Mouse (Mus musculus) neural tube, embryonic 14.5 days (tissue): ENCODE results near the gene Bmp5. TPM values are rescaled to one million over a fixed set of nuclear protein-coding genes. Genes with fewer than 3 reads are reported as not detected.

ENCODE experiments used
- ATAC-seq: fragments of 200-750 bp; cut with Nextera tagmentation; 2 replicates; pipeline ENCODE4 v1.8.0; 2017; ENCODE audit warnings: low read depth, mild to moderate bottlenecking, moderate TSS enrichment, moderate library complexity
- H3K27ac ChIP-seq: fragments of 300-500 bp; sonication (generic); 2 replicates; pipeline ENCODE4 v1.5.1; 2014; ENCODE audit warnings: low read depth, mild to moderate bottlenecking, control low read depth, low read length, moderate library complexity, mixed read lengths
- H3K27me3 ChIP-seq: fragments of 300-500 bp; sonication (generic); 2 replicates; pipeline ENCODE4 v1.6.1; 2014; ENCODE audit warnings: low read length; ENCODE audit not compliant: control insufficient read depth, insufficient read depth
- H3K36me3 ChIP-seq: fragments of 300-500 bp; sonication (generic); 2 replicates; pipeline ENCODE4 v1.6.1; 2014; ENCODE audit warnings: low read length, mixed read lengths; ENCODE audit not compliant: control insufficient read depth, insufficient read depth
- H3K4me1 ChIP-seq: fragments of 300-500 bp; sonication (generic); 2 replicates; pipeline ENCODE4 v1.6.1; 2014; ENCODE audit warnings: low read length; ENCODE audit not compliant: control insufficient read depth, insufficient read depth
- H3K4me2 ChIP-seq: fragments of 300-500 bp; sonication (generic); 2 replicates; pipeline ENCODE4 v1.6.1; 2014; ENCODE audit warnings: mild to moderate bottlenecking, low read depth, low read length, control low read depth
- H3K4me3 ChIP-seq: fragments of 300-500 bp; sonication (generic); 2 replicates; pipeline ENCODE4 v1.5.1; 2014; ENCODE audit warnings: low read depth, low read length, control low read depth, mixed read lengths
- H3K9ac ChIP-seq: fragments of 300-500 bp; sonication (generic); replicated peaks from 2 replicates; pipeline ENCODE4 v1.6.1; 2014; ENCODE audit warnings: low read depth, mild to moderate bottlenecking, control low read depth, low read length, mixed read lengths
- H3K9me3 ChIP-seq: fragments of 300-500 bp; sonication (generic); 2 replicates; pipeline ENCODE4 v1.6.1; 2016; ENCODE audit warnings: low read length; ENCODE audit not compliant: control insufficient read depth
- WGBS: fragments of 180-500 bp; shearing (Covaris S2); extraction: QIAGEN DNeasy Blood & Tissue Kit; methylation state at CpG from one replicate; pipeline ENCODE4 v1.1.7; 2014; 5-methylcytosine and 5-hydroxymethylcytosine counted together
- microRNA-seq: library from miRNA; unstranded; fragments of <30 nt; microRNA quantifications from one replicate; pipeline ENCODE4, GENCODE M21; 2016
- polyA plus RNA-seq: library from polyadenylated mRNA; unstranded; fragments of >200 nt; fragmentation: Nextera tagmentation; extraction: Ambion mirVana; gene quantifications from 2 replicates; pipeline ENCODE4 v1.2.1, GENCODE M21; 2014

Bmp5 gene
- polyA plus RNA-seq, 1 experiment from 2014 or later: 0.28 TPM

DNA sequence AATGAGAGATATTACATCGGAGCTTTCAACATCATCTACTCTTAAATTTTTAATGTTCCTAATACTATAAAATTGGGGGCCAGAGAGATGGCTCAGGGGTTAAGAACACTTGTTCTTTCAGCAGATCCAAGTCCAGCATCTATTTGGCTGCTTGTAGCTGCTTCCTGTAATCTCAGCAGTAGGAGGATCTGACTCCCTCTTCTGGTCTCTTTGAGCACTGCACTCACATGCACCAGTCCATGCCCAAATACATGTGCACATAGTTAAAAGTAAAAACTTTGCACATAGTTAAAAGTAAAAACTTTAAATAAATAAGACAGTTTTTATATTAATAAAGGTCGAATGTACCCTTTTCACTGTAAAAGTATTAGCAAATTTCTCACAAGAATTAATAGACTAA, 130.3 kb downstream of the Bmp5 start:
- Histone ChIP-seq H3K4me2 (no peak overlapping the region), H3K27ac (no peak overlapping the region), H3K4me1 (no peaks in the 10 kb centered on the region), H3K4me3 (no peak overlapping the region), H3K36me3 (no peaks in the 10 kb centered on the region), H3K9ac (no peak overlapping the region), H3K27me3 (no peaks in the 10 kb centered on the region), H3K9me3 (no peaks in the 10 kb centered on the region)
- ATAC-seq: no peak
- 39% methylated on average over 2 of the region's 2 CpGs for WGBS

DNA sequence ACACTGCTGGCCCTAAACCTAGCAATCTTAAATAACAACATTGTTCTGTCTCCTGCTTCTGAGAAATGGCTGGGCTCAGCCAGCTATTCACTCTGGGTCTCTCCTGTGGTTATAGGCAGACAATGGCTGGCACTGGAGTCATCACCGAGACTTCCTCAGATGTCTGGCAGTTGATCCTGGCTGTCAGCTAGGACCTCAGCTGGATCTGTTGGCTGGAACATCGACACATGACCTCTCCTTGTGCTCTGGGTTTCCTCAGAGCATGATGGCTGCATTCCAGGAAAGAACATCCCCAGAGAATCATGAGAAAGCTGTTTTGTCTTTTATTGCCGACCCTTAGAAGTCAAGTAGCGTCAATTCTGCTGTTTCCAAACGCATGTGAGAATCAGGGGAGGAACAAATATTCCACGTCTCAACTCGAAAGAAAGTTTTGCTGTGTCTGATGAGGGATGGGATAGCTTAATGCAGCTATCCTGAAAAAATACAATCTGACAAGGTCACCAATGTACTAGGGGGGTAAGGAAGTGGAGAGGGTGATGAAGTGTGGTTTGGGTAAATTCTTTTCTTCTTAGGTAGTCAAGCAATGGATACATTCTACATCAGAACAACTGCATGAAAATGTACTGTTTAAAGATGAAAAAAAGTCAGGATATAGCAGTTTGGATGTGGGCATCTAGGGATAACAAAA, 135.1 kb downstream of the Bmp5 start:
- H3K36me3 ChIP-seq: no peaks in the 10 kb centered on the region
- 26% methylated on average over 7 of the region's 7 CpGs for WGBS
- no peak overlapping the region for H3K27ac ChIP-seq
- no peaks in the 10 kb centered on the region for H3K9me3 ChIP-seq
- H3K4me3 ChIP-seq: no peak overlapping the region
- H3K4me1 ChIP-seq: no peaks in the 10 kb centered on the region
- no peak overlapping the region for H3K9ac ChIP-seq
- no peaks in the 10 kb centered on the region for H3K27me3 ChIP-seq
- H3K4me2 ChIP-seq: no peak overlapping the region
- ATAC-seq: peak; percentile 72

DNA sequence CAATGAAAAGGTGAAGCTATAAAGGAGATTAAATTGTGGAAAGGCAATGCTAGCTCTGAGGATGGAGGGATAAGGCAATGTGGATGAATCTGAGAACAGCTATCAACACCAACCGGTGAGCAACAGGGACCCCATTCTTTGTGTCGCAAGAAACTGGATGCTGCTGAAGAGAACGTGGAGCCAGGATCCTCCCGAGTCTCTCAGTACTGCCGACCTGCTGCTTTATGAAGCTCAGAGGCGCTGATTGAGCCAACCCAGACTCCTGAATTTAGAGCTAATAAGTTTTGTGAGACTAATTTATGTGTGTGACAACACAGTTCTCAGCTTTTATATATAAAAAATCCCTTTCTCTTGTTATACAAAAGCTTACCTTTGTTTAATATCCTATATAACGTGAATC, 136.4 kb downstream of the Bmp5 start:
- H3K4me3 ChIP-seq: no peak overlapping the region
- H3K27me3 ChIP-seq: no peaks in the 10 kb centered on the region
- 58% methylated on average over 7 of the region's 7 CpGs for WGBS
- no peak overlapping the region for H3K4me2 ChIP-seq
- H3K27ac ChIP-seq: no peak overlapping the region
- H3K9ac ChIP-seq: no peak overlapping the region
- H3K36me3 ChIP-seq: no peaks in the 10 kb centered on the region
- H3K9me3 ChIP-seq: no peaks in the 10 kb centered on the region
- ATAC-seq: no peak
- no peaks in the 10 kb centered on the region for H3K4me1 ChIP-seq

DNA sequence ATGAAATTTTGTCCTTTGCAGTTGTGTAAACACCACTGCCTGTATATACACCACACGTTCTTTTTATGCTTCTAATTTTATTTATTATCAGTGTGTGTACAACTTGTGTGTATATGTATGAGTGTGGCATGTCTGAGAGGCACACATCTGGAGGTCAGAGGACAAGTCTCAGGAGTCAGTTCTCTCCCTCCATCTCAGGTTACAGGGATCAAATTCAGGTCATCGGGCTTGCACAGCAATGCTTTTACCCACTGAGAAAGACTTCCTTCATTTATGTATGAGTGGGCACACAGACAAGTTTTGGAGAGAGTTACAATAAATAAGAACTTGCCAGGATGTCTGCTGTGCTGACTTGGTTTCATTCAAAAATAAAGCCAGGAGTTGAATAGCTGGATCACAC, 140.9 kb downstream of the Bmp5 start:
- no peak for ATAC-seq
- Histone ChIP-seq H3K4me1 (no peaks in the 10 kb centered on the region), H3K9ac (no peak overlapping the region), H3K27me3 (no peaks in the 10 kb centered on the region), H3K36me3 (no peaks in the 10 kb centered on the region), H3K4me2 (no peak overlapping the region), H3K9me3 (no peaks in the 10 kb centered on the region), H3K27ac (no peak overlapping the region), H3K4me3 (no peak overlapping the region)
- WGBS: 52% methylated on average over 2 of the region's 2 CpGs

DNA sequence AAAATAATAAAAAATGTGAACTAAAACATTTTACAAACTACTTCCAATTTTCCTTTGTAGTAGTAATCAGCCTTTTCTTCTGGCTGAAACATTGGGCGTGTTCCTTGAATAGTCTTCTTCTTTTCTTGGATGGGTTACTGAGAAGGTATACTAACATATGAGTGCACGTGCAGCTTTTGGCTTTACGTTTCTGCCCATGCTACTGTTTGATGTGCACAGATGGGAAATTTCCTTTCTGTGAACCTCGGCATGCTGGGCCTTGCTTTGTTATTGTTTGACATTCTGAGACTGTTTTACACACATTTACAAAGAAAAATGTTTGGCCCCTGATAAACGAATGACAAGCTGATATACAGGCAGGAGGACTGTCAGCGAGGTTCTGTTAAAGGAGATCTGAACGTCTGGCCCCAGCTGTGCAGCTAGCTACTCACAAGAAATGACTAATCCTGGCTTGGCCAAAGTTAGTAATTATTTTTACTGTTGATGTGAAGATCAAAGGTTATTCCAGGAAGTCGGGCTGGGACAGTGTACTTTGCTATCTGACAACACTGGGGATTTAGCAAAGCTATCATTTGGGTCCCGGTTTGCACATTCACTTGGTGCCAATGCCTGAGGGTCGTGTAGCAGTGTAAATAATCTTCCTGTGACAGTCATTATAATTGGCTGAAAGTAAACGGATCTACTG, 152.2 kb downstream of the Bmp5 start:
- 52% methylated on average over 11 of the region's 11 CpGs for WGBS
- H3K27ac ChIP-seq: no peak overlapping the region
- H3K9me3 ChIP-seq: no peaks in the 10 kb centered on the region
- H3K27me3 ChIP-seq: no peaks in the 10 kb centered on the region
- H3K36me3 ChIP-seq: no peaks in the 10 kb centered on the region
- no peaks in the 10 kb centered on the region for H3K4me1 ChIP-seq
- H3K4me2 ChIP-seq: no peak overlapping the region
- no peak overlapping the region for H3K9ac ChIP-seq
- no peak for ATAC-seq
- no peak overlapping the region for H3K4me3 ChIP-seq

DNA sequence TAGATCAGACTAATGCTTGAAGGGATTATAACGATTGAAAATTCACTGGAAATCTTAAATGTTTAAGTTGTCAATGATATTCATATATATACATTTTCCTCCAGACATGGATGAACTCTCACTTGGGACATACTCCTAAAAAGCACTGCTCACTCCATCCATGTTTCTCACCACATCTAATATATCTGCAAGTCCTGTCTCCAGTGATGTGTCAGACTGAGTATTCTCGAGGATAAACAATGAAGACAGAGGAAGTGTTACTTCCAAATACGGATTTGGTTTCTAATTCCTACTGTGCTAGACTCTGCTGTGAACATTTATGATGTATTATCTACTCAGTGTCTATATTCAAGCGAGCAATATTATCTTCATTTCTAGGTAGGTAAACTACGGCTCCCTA, 152.9 kb downstream of the Bmp5 start:
- Histone ChIP-seq H3K27ac (no peak overlapping the region), H3K4me2 (no peak overlapping the region), H3K36me3 (no peaks in the 10 kb centered on the region), H3K9me3 (no peaks in the 10 kb centered on the region), H3K9ac (no peak overlapping the region), H3K4me1 (no peaks in the 10 kb centered on the region), H3K27me3 (no peaks in the 10 kb centered on the region), H3K4me3 (no peak overlapping the region)
- ATAC-seq: no peak
- WGBS: 83% methylated on average over 5 of the region's 5 CpGs

DNA sequence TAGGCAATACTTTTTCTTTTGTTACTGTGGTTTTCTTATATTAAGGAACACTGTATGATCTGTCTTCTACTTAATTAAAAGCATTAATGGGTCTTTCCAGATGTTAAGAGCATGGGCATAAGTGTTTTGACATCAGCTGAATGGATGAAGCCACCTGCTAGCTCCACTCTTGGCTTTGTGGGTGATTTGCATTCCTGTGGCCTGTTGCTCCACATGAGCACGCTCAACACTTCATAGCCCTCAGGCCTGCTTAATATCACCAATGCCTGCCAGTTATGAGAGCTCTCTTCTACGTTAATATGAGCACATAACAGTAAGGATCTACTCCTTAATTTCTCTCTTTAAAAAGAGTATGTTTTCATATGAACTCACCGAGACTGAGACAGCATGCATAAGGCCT, 169.5 kb downstream of the Bmp5 start:
- 87% methylated on average over 3 of the region's 3 CpGs for WGBS
- H3K4me2 ChIP-seq: no peak overlapping the region
- H3K27me3 ChIP-seq: no peaks in the 10 kb centered on the region

More for the DNA sequence above, 169.5 kb downstream of the Bmp5 start:
- H3K36me3 ChIP-seq: no peaks in the 10 kb centered on the region
- no peak overlapping the region for H3K9ac ChIP-seq
- no peak overlapping the region for H3K4me3 ChIP-seq
- no peak for ATAC-seq
- H3K27ac ChIP-seq: no peak overlapping the region
- H3K9me3 ChIP-seq: no peaks in the 10 kb centered on the region
- H3K4me1 ChIP-seq: no peaks in the 10 kb centered on the region

Small RNA genes within 50 kb of the gene (microRNA-seq; reads per million reads assigned to microRNA genes)
- not detected for gene Gm44355

Other genes with a start within 250 kb of the Bmp5 start
- 60.6 and 69.9 TPM in 2 replicates for gene Tmod3, start 215.7 kb upstream of the Bmp5 start, polyA plus RNA-seq
- gene Tmod2, start 164.0 kb upstream of the Bmp5 start, polyA plus RNA-seq: 230 and 265 TPM in 2 replicates
- gene Lysmd2, start 149.6 kb upstream of the Bmp5 start, polyA plus RNA-seq: 38.0 and 42.0 TPM in 2 replicates
- 133 and 144 TPM in 2 replicates for gene Scg3, start 91.3 kb upstream of the Bmp5 start, polyA plus RNA-seq
- gene Hmgcll1, start 239.5 kb downstream of the Bmp5 start, polyA plus RNA-seq: 27.5 and 29.9 TPM in 2 replicates